9 mouse cellular contexts compared by ENCODE assay signal in the genomic region with DNA sequence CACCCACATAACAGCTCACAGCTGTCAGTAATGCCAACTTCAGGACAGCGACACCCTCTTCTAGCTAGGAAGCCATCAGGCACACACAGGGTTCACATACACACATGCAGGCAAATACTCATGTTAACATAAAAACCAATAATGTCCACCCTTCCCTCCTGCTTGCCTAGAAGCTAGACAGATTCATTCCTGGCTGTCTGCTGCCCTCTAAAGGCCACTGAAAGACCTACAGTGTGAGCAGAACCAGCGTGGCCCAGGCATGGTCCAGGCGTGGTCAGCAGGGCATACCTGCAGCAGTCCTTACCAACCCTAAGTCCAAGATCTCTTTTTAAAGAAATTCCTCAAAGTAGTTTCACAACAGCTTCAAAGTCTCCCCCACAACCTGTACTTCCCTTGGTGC. TPM values are rescaled to one million over a fixed set of nuclear protein-coding genes. Genes with fewer than 3 reads are reported as not detected.
DNase-seq lines count a peak whose midpoint lies in the region; ATAC-seq and TF ChIP-seq lines count a peak whose summit lies in the region.
"Had no signal": no experiment of that assay in that cellular context is flagged by ENCODE, and none has a peak within 500 bp of the region (broad histone marks: within the 10 kb centered on the region; RNA-seq: fewer than 3 reads in every experiment).

No protein-coding gene starts in this region.

- H3K4me2 ChIP-seq in stomach, postnatal 0 days (replicated peaks; ENCODE audit: low read depth) = no peak overlapping the region
- H3K4me2 ChIP-seq: embryonic facial prominence, embryonic 13.5 days had no signal

- peaks cover 8% of the 10 kb centered on the region for H3K36me3 ChIP-seq in stomach, postnatal 0 days (ENCODE audit: control insufficient read depth, insufficient read depth, low read length)

- no peak for TF ChIP-seq EP300 in stomach, postnatal 0 days (optimal IDR thresholded peaks at IDR 0.05)

- no peak overlapping the region for H3K27ac ChIP-seq in layer of hippocampus, adult 2 months
- no peak overlapping the region for H3K27ac ChIP-seq in stomach, postnatal 0 days (replicated peaks)
- H3K27ac ChIP-seq: embryonic facial prominence, embryonic 13.5 days had no signal

- H3K9ac ChIP-seq in stomach, postnatal 0 days (ENCODE audit: low read length) = no peak overlapping the region
- H3K9ac ChIP-seq: embryonic facial prominence, embryonic 13.5 days had no signal

- no peaks in the 10 kb centered on the region for H3K4me1 ChIP-seq in stomach, postnatal 0 days (replicated peaks; ENCODE audit: control insufficient read depth, insufficient read depth)
- H3K4me1 ChIP-seq: embryonic facial prominence, embryonic 13.5 days had no signal

- peak; percentile 60; the same call in 1 of the 2 replicates for ATAC-seq in megakaryocyte, adult 5-6 weeks (ENCODE audit: poor library complexity, severe bottlenecking)
- peak; percentile 72 for ATAC-seq in stomach, postnatal 0 days (ENCODE audit: low FRiP score, low TSS enrichment)

- no peaks in the 10 kb centered on the region for H3K27me3 ChIP-seq in stomach, postnatal 0 days (ENCODE audit: control insufficient read depth, insufficient read depth, low read length)
- H3K27me3 ChIP-seq: embryonic facial prominence, embryonic 13.5 days had no signal

- H3K9me3 ChIP-seq in stomach, postnatal 0 days (ENCODE audit: control insufficient read depth, low read length) = no peaks in the 10 kb centered on the region
- H3K9me3 ChIP-seq: embryonic facial prominence, embryonic 13.5 days had no signal

- DNase-seq in layer of hippocampus, adult 11-12 months (ENCODE audit: low spot score) = peak; percentile 38
- no peak for DNase-seq in layer of hippocampus, adult 9-11 months
- peak; percentile 6 for DNase-seq in MEL-GATA-1-ER (ENCODE audit: extremely low read depth, low read depth)
- peak; percentile 77 to 78 for DNase-seq in cerebellum, postnatal 10 days
- DNase-seq in frontal cortex, postnatal 36 days (ENCODE audit: low spot score in 2 of 2) = peak; percentile 40 to 64
- peak; percentile 39 to 59 for DNase-seq in layer of hippocampus, adult 2 months (ENCODE audit: low spot score in 2 of 2)
- DNase-seq in stomach, postnatal 0 days (ENCODE audit: low spot score) = peak; percentile 65

- peak; percentile 94 for TF ChIP-seq CTCF in layer of hippocampus, adult 2 months (conservative IDR thresholded peaks at IDR 0.05)
- TF ChIP-seq CTCF in stomach, postnatal 0 days (IDR thresholded peaks at IDR 0.05; ENCODE audit: low read depth) = peak; percentile 88

- 34% methylated on average over 3 of the region's 3 CpGs for WGBS in stomach, postnatal 0 days

- no peak overlapping the region for H3K4me3 ChIP-seq in layer of hippocampus, adult 2 months
- no peak overlapping the region for H3K4me3 ChIP-seq in stomach, postnatal 0 days (ENCODE audit: low read depth, low read length)
- H3K4me3 ChIP-seq: embryonic facial prominence, embryonic 13.5 days had no signal

RNA-seq across cellular contexts. Expression of a gene that starts 43.0 kb away (rescaled TPM):
- 10 to 100 TPM; 35.7 to 37.4 TPM for total RNA-seq in layer of hippocampus, adult 2 months (2021)
- 44.2 and 50.4 TPM in 2 replicates for total RNA-seq in megakaryocyte, adult 5-6 weeks (2015)
- total RNA-seq in megakaryocyte, adult 5-6 weeks (2017) = 34.5 and 37.6 TPM in 2 replicates
- 13.5 and 14.7 TPM in 2 replicates for polyA plus RNA-seq in stomach, postnatal 0 days (2015; fragmentation: Nextera tagmentation; extraction: Ambion mirVana)

RNA-seq across cellular contexts. Expression of a gene that starts 56.2 kb away (rescaled TPM):
- not detected for total RNA-seq in layer of hippocampus, adult 2 months (2021)
- not detected in 2 replicates for total RNA-seq in megakaryocyte, adult 5-6 weeks (2015)
- total RNA-seq in megakaryocyte, adult 5-6 weeks (2017) = not detected in 2 replicates
- polyA plus RNA-seq in stomach, postnatal 0 days (2015; fragmentation: Nextera tagmentation; extraction: Ambion mirVana) = not detected in 2 replicates
- polyA plus RNA-seq: embryonic facial prominence, embryonic 13.5 days had no signal
